In the genomic region with DNA sequence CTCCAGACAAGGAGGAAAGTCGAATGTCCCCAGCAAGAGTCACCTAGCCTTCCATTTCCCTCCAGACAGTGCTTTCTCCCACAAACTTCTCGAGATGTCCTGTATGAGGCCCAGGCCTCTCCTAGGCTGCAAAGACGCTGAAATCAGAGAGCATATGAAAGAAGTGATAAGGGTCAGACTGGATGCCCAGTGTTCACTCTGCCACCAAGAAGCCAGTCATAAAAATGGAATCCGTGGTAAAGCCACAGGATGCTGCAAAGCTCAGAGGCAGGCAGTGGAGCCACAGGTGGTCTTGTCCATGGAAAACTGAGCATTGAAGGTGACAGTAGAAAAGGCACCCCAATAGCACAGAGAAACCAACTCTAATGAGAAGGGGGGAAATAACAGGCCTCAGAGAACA, we compare ENCODE assay signal across 25 mouse cellular contexts. TPM values are rescaled to one million over a fixed set of nuclear protein-coding genes. Genes with fewer than 3 reads are reported as not detected.
DNase-seq lines count a peak whose midpoint lies in the region; ATAC-seq and TF ChIP-seq lines count a peak whose summit lies in the region.
"Had no signal": no experiment of that assay in that cellular context is flagged by ENCODE, and none has a peak within 500 bp of the region (broad histone marks: within the 10 kb centered on the region; RNA-seq: fewer than 3 reads in every experiment).

No protein-coding gene starts in this region.

- no peaks in the 10 kb centered on the region for H3K36me3 ChIP-seq in forebrain, embryonic 14.5 days (ENCODE audit: control insufficient read depth, insufficient read depth, low read length)
- no peaks in the 10 kb centered on the region for H3K36me3 ChIP-seq in midbrain, embryonic 16.5 days (ENCODE audit: control insufficient read depth, insufficient read depth, low read length)
- H3K36me3 ChIP-seq: embryonic facial prominence, embryonic 12.5 days; G1E had no signal

- no peak for TF ChIP-seq CTCF in layer of hippocampus, adult 2 months (conservative IDR thresholded peaks at IDR 0.05)

- H3K27me3 ChIP-seq in forebrain, embryonic 14.5 days (replicated peaks; ENCODE audit: control insufficient read depth, insufficient read depth, low read length), result no peaks in the 10 kb centered on the region
- no peaks in the 10 kb centered on the region for H3K27me3 ChIP-seq in midbrain, embryonic 16.5 days (ENCODE audit: control insufficient read depth, insufficient read depth, low read depth, low read length)

- H3K4me2 ChIP-seq in forebrain, embryonic 14.5 days (ENCODE audit: low read length), result peak overlapping the region; percentile 85
- peak overlapping the region; percentile 71 for H3K4me2 ChIP-seq in midbrain, embryonic 16.5 days (ENCODE audit: low read length)
- H3K4me2 ChIP-seq: embryonic facial prominence, embryonic 12.5 days; heart, embryonic 11.5 days had no signal

- peak overlapping the region; percentile 3; the same call in 1 of the 2 replicates for H3K27ac ChIP-seq in layer of hippocampus, adult 2 months
- H3K27ac ChIP-seq in forebrain, embryonic 14.5 days (ENCODE audit: low read depth, low read length), result no peak overlapping the region
- no peak overlapping the region for H3K27ac ChIP-seq in midbrain, embryonic 16.5 days (ENCODE audit: low read length)
- H3K27ac ChIP-seq: embryonic facial prominence, embryonic 12.5 days; stomach, postnatal 0 days had no signal

- no peaks in the 10 kb centered on the region for H3K9me3 ChIP-seq in forebrain, embryonic 14.5 days (replicated peaks; ENCODE audit: control insufficient read depth, low read length)
- no peaks in the 10 kb centered on the region for H3K9me3 ChIP-seq in midbrain, embryonic 16.5 days (replicated peaks; ENCODE audit: control insufficient read depth, low read length, poor library complexity, severe bottlenecking)
- H3K9me3 ChIP-seq: embryonic facial prominence, embryonic 12.5 days had no signal

- H3K4me1 ChIP-seq in forebrain, embryonic 14.5 days (ENCODE audit: control insufficient read depth, insufficient read depth, low read length), result 0 out of 2 replicates have a peak, but pooled peaks cover 5% of the 10 kb centered on the region
- peaks cover 33% of the 10 kb centered on the region for H3K4me1 ChIP-seq in midbrain, embryonic 16.5 days (ENCODE audit: control insufficient read depth, insufficient read depth, low read length)

- WGBS in forebrain, embryonic 14.5 days, result 69% methylated on average over 4 of the region's 4 CpGs
- 75% methylated on average over 4 of the region's 4 CpGs for whole genome bisulfite sequencing in midbrain, embryonic 16.5 days

- H3K4me3 ChIP-seq in layer of hippocampus, adult 2 months, result peak overlapping the region; percentile 67
- H3K4me3 ChIP-seq in forebrain, embryonic 14.5 days (ENCODE audit: low read depth, low read length), result no peak overlapping the region
- peak overlapping the region; percentile 6; the same call in 1 of the 2 replicates for H3K4me3 ChIP-seq in midbrain, embryonic 16.5 days (ENCODE audit: low read depth, low read length)
- H3K4me3 ChIP-seq: embryonic facial prominence, embryonic 12.5 days; erythroblast, embryonic 14.5 days had no signal

- DNase-seq in cerebellum, adult 8-10 months, result peak; percentile 23
- DNase-seq in layer of hippocampus, adult 2 months (ENCODE audit: low spot score in 2 of 2), result no peak
- no peak for DNase-seq in layer of hippocampus, postnatal 25 days (ENCODE audit: extremely low spot score in 1 of 2, low spot score in 1 of 2)
- DNase-seq in forebrain, embryonic 14.5 days (ENCODE audit: low spot score), result no peak
- no peak for DNase-seq in thymus, postnatal 10 days (ENCODE audit: low spot score in 2 of 2)
- DNase-seq in right cerebral cortex, postnatal 36 days (ENCODE audit: low spot score in 2 of 2), result no peak
- DNase-seq: adrenal gland, postnatal 10 days; cerebellum, adult 11-12 months; gastrocnemius, postnatal 25 days; heart, postnatal 10 days; kidney, adult 2 months; kidney, postnatal 10 days; liver; lung, postnatal 10 days had no signal

- no peak overlapping the region for H3K9ac ChIP-seq in forebrain, embryonic 14.5 days (ENCODE audit: low read length)
- H3K9ac ChIP-seq in midbrain, embryonic 16.5 days (ENCODE audit: low read depth, low read length), result no peak overlapping the region
- H3K9ac ChIP-seq: embryonic facial prominence, embryonic 12.5 days had no signal

- no peak for ATAC-seq in cerebellum, adult (ENCODE audit: insufficient number of reproducible peaks, low FRiP score, low TSS enrichment)
- no peak for ATAC-seq in forebrain, embryonic 14.5 days
- ATAC-seq in midbrain, embryonic 16.5 days, result no peak
- ATAC-seq: activated CD4-positive, CD25-positive, alpha-beta regulatory T cell, adult 4 months; inflammation-experienced regulatory T-cells, adult 6 months had no signal

RNA-seq across cellular contexts. Expression of a gene that starts 2.9 kb away (rescaled TPM):
- total RNA-seq in layer of hippocampus, adult 2 months (2021), result 10 to 100 TPM; 81.2 to 87.4 TPM
- total RNA-seq in layer of hippocampus, postnatal 25 days (2021), result 10 to 100 TPM; 87.9 to 95.4 TPM
- polyA plus RNA-seq in forebrain, embryonic 14.5 days (2014; fragmentation: Nextera tagmentation; extraction: Ambion mirVana), result 7.9 and 11.6 TPM in 2 replicates
- 9.3 and 11.6 TPM in 2 replicates for polyA plus RNA-seq in midbrain, embryonic 16.5 days (2015; fragmentation: Nextera tagmentation; extraction: Ambion mirVana)
- total RNA-seq: megakaryocyte, adult 5-6 weeks had no signal
- polyA plus RNA-seq: erythroblast, embryonic 14.5 days; liver, embryonic 16.5 days had no signal
